Mouse (Mus musculus) heart, postnatal 0 days (tissue): ENCODE measurements around the gene Frmd8. TPM values are rescaled to one million over a fixed set of nuclear protein-coding genes. Genes with fewer than 3 reads are reported as not detected.

Experiments
- ATAC-seq: fragments of 200-750 bp; cut with Nextera tagmentation; 2 replicates; pipeline ENCODE4 v1.8.0; 2017; ENCODE audit warnings: low read depth, moderate number of reproducible peaks, moderate library complexity; ENCODE audit not compliant: insufficient read depth
- DNase-seq: peaks from one replicate; pipeline ENCODE4 v3.0.0-alpha.2; 2016; ENCODE audit warnings: low spot score
- H3K27ac ChIP-seq: fragments of 300-500 bp; sonication (generic); 2 replicates; pipeline ENCODE4 v1.5.1; 2014; ENCODE audit warnings: low read depth, mild to moderate bottlenecking
- H3K27me3 ChIP-seq: fragments of 300-500 bp; sonication (generic); 2 replicates; pipeline ENCODE4 v1.6.1; 2014; ENCODE audit warnings: low read length, mixed read lengths; ENCODE audit not compliant: control insufficient read depth, insufficient read depth
- H3K36me3 ChIP-seq: fragments of 300-500 bp; sonication (generic); replicated peaks from 2 replicates; pipeline ENCODE4 v1.6.1; 2014; ENCODE audit warnings: low read length, mixed read lengths; ENCODE audit not compliant: control insufficient read depth, insufficient read depth
- H3K4me1 ChIP-seq: fragments of 300-500 bp; sonication (generic); 2 replicates; pipeline ENCODE4 v1.6.1; 2014; ENCODE audit warnings: antibody characterized with exemption; ENCODE audit not compliant: control insufficient read depth, insufficient read depth
- H3K4me2 ChIP-seq: fragments of 300-500 bp; sonication (generic); 2 replicates; pipeline ENCODE4 v1.6.1; 2014; ENCODE audit warnings: low read depth, mild to moderate bottlenecking, low read length, moderate library complexity
- H3K4me3 ChIP-seq: fragments of 300-500 bp; sonication (generic); 2 replicates; pipeline ENCODE4 v1.5.1; 2014; ENCODE audit warnings: low read depth, low read length
- H3K9ac ChIP-seq: fragments of 300-500 bp; sonication (generic); replicated peaks from 2 replicates; pipeline ENCODE4 v1.6.1; 2014; ENCODE audit warnings: low read depth, low read length, mixed read lengths
- H3K9me3 ChIP-seq: fragments of 300-500 bp; sonication (generic); replicated peaks from 2 replicates; pipeline ENCODE4 v1.6.1; 2016; ENCODE audit warnings: low read length; ENCODE audit not compliant: control insufficient read depth
- CTCF ChIP-seq: IDR thresholded peaks from 2 replicates; pipeline ENCODE4 v1.5.1; 2016; ENCODE audit warnings: antibody characterized with exemption, control low read depth, low read depth
- EP300 ChIP-seq: IDR thresholded peaks from 2 replicates; pipeline ENCODE4 v1.6.1; 2016; ENCODE audit warnings: antibody characterized with exemption, low read depth
- WGBS: fragments of 180-500 bp; shearing (Covaris S2); extraction: QIAGEN DNeasy Blood & Tissue Kit; methylation state at CpG from one replicate; pipeline ENCODE4 v1.1.7; 2014; 5-methylcytosine and 5-hydroxymethylcytosine counted together
- polyA plus RNA-seq: library from polyadenylated mRNA; unstranded; fragments of >200 nt; fragmentation: Nextera tagmentation; extraction: Ambion mirVana; gene quantifications from 2 replicates; pipeline ENCODE4 v1.2.1, GENCODE M21; 2015
- total RNA-seq: library from RNA; depleted of rRNA; stranded (reverse); fragments of >200 nt; gene quantifications from 2 replicates; pipeline ENCODE4 v1.2.3, GENCODE M21; 2014; ENCODE audit warnings: low replicate concordance; rRNA removed

Gene Frmd8
- total and polyA plus RNA-seq, 2 experiments from 2014 or later, result 12.8 to 29.1 TPM

GRCm38 (mm10) chr19:5801432-5801964 is 73.6 kb downstream of the Frmd8 start:
- WGBS, result 0% methylated on average over 3 of the region's 3 CpGs
- peak overlapping the region; percentile 100 for H3K27ac ChIP-seq
- H3K4me3 ChIP-seq, result peak overlapping the region; percentile 90
- H3K36me3 ChIP-seq, result peaks cover 41% of the 10 kb centered on the region
- H3K9me3 ChIP-seq, result no peaks in the 10 kb centered on the region
- peaks cover 31% of the 10 kb centered on the region for H3K4me1 ChIP-seq
- peak overlapping the region; percentile 71 for H3K4me2 ChIP-seq
- H3K27me3 ChIP-seq, result no peaks in the 10 kb centered on the region
- DNase-seq (no peak), ATAC-seq (no peak)
- peak overlapping the region; percentile 100 for H3K9ac ChIP-seq
- TF ChIP-seq EP300 (peak; percentile 5; the same call in 1 of the 2 replicates), CTCF (no peak)

- peak overlapping the region; percentile 71 for H3K4me2 ChIP-seq
- H3K4me1 ChIP-seq, result peaks cover 24% of the 10 kb centered on the region
- H3K9me3 ChIP-seq, result no peaks in the 10 kb centered on the region
- peaks cover 48% of the 10 kb centered on the region for H3K36me3 ChIP-seq
- ATAC-seq (no peak), DNase-seq (peak; percentile 51)
- no peak for TF ChIP-seq CTCF
- no peak for TF ChIP-seq EP300
- H3K27ac ChIP-seq, result peak overlapping the region; percentile 100
- peak overlapping the region; percentile 100 for H3K9ac ChIP-seq
- peak overlapping the region; percentile 90 for H3K4me3 ChIP-seq
- no peaks in the 10 kb centered on the region for H3K27me3 ChIP-seq
- WGBS, result under 1% methylated on average over 19 of the region's 19 CpGs
Observed at GRCm38 (mm10) chr19:5800632-5801431, 74.2 kb downstream of the Frmd8 start.

GRCm38 (mm10) chr19:5800350-5800631 is 74.8 kb downstream of the Frmd8 start:
- H3K9me3 ChIP-seq, result no peaks in the 10 kb centered on the region
- no peak for TF ChIP-seq EP300
- no peak for TF ChIP-seq CTCF
- ATAC-seq (no peak), DNase-seq (peak; percentile 46)
- 2% methylated on average over 2 of the region's 2 CpGs for WGBS
- H3K4me1 ChIP-seq, result peaks cover 19% of the 10 kb centered on the region
- peak overlapping the region; percentile 100 for H3K9ac ChIP-seq
- H3K4me2 ChIP-seq, result peak overlapping the region; percentile 71
- H3K27me3 ChIP-seq, result no peaks in the 10 kb centered on the region
- H3K4me3 ChIP-seq, result peak overlapping the region; percentile 90
- peaks cover 53% of the 10 kb centered on the region for H3K36me3 ChIP-seq
- peak overlapping the region; percentile 100 for H3K27ac ChIP-seq

Other genes starting within 250 kb of the Frmd8 start
- gene Rela, start 237.8 kb downstream of the Frmd8 start, total RNA-seq, result 26.3 and 49.5 TPM in 2 replicates
- 22.9 and 23.6 TPM in 2 replicates for gene Rela, start 237.8 kb downstream of the Frmd8 start, polyA plus RNA-seq
- gene Sipa1, start 211.6 kb downstream of the Frmd8 start, total RNA-seq, result 33.2 and 37.8 TPM in 2 replicates
- 12.3 and 14.0 TPM in 2 replicates for gene Sipa1, start 211.6 kb downstream of the Frmd8 start, polyA plus RNA-seq
- 43.5 and 51.5 TPM in 2 replicates for gene Map3k11, start 186.5 kb downstream of the Frmd8 start, total RNA-seq
- 16.3 and 17.0 TPM in 2 replicates for gene Map3k11, start 186.5 kb downstream of the Frmd8 start, polyA plus RNA-seq
- 27.0 and 35.9 TPM in 2 replicates for gene Pcnx3, start 186.4 kb downstream of the Frmd8 start, total RNA-seq
- gene Pcnx3, start 186.4 kb downstream of the Frmd8 start, polyA plus RNA-seq, result 6.1 and 6.7 TPM in 2 replicates
- not detected in 2 replicates for gene Kcnk7, start 170.9 kb downstream of the Frmd8 start, total RNA-seq
- gene Kcnk7, start 170.9 kb downstream of the Frmd8 start, polyA plus RNA-seq, result 0.30 and 0.34 TPM in 2 replicates
- gene Ehbp1l1, start 149.0 kb downstream of the Frmd8 start, total RNA-seq, result 113 and 118 TPM in 2 replicates
- 86.5 and 111 TPM in 2 replicates for gene Ehbp1l1, start 149.0 kb downstream of the Frmd8 start, polyA plus RNA-seq
- gene Fam89b, start 145.6 kb downstream of the Frmd8 start, total RNA-seq, result 118 and 140 TPM in 2 replicates
- 74.8 and 76.6 TPM in 2 replicates for gene Fam89b, start 145.6 kb downstream of the Frmd8 start, polyA plus RNA-seq
- gene Ltbp3, start 134.4 kb downstream of the Frmd8 start, total RNA-seq, result 60.0 and 73.4 TPM in 2 replicates
- gene Ltbp3, start 134.4 kb downstream of the Frmd8 start, polyA plus RNA-seq, result 15.4 and 16.3 TPM in 2 replicates
- gene Scyl1, start 103.9 kb downstream of the Frmd8 start, total RNA-seq, result 78.0 and 82.4 TPM in 2 replicates
- 46.1 and 47.1 TPM in 2 replicates for gene Scyl1, start 103.9 kb downstream of the Frmd8 start, polyA plus RNA-seq
- 3.1 and 4.8 TPM in 2 replicates for gene Slc25a45, start 2.5 kb upstream of the Frmd8 start, total RNA-seq
- 2.8 and 2.9 TPM in 2 replicates for gene Slc25a45, start 2.5 kb upstream of the Frmd8 start, polyA plus RNA-seq
- 0.81 and 3.3 TPM in 2 replicates for gene Tigd3, start 18.9 kb upstream of the Frmd8 start, total RNA-seq
- gene Tigd3, start 18.9 kb upstream of the Frmd8 start, polyA plus RNA-seq, result 0.85 and 0.91 TPM in 2 replicates
- gene Dpf2, start 37.7 kb upstream of the Frmd8 start, total RNA-seq, result 57.8 and 91.8 TPM in 2 replicates
- 60.5 and 61.4 TPM in 2 replicates for gene Dpf2, start 37.7 kb upstream of the Frmd8 start, polyA plus RNA-seq
- gene Cdc42ep2, start 49.5 kb upstream of the Frmd8 start, total RNA-seq, result 15.7 and 17.4 TPM in 2 replicates
- gene Cdc42ep2, start 49.5 kb upstream of the Frmd8 start, polyA plus RNA-seq, result 8.8 and 9.5 TPM in 2 replicates
- 44.7 and 64.3 TPM in 2 replicates for gene Pola2, start 88.9 kb upstream of the Frmd8 start, total RNA-seq
- 32.7 and 34.1 TPM in 2 replicates for gene Pola2, start 88.9 kb upstream of the Frmd8 start, polyA plus RNA-seq
- gene Slc22a20, start 110.9 kb upstream of the Frmd8 start, total RNA-seq, result not detected in 2 replicates
- not detected in 2 replicates for gene Slc22a20, start 110.9 kb upstream of the Frmd8 start, polyA plus RNA-seq
- 18.9 and 19.3 TPM in 2 replicates for gene Capn1, start 140.6 kb upstream of the Frmd8 start, total RNA-seq
- 4.9 and 5.3 TPM in 2 replicates for gene Capn1, start 140.6 kb upstream of the Frmd8 start, polyA plus RNA-seq
- 12.0 and 16.0 TPM in 2 replicates for gene Syvn1, start 171.3 kb upstream of the Frmd8 start, total RNA-seq
- 9.2 and 10.2 TPM in 2 replicates for gene Syvn1, start 171.3 kb upstream of the Frmd8 start, polyA plus RNA-seq
- gene Mrpl49, start 182.5 kb upstream of the Frmd8 start, total RNA-seq, result 18.7 and 37.1 TPM in 2 replicates
- gene Mrpl49, start 182.5 kb upstream of the Frmd8 start, polyA plus RNA-seq, result 49.7 and 53.5 TPM in 2 replicates
- gene Fau, start 182.6 kb upstream of the Frmd8 start, total RNA-seq, result 562 and 833 TPM in 2 replicates
- gene Fau, start 182.6 kb upstream of the Frmd8 start, polyA plus RNA-seq, result 484 and 508 TPM in 2 replicates
- gene Znhit2, start 185.9 kb upstream of the Frmd8 start, total RNA-seq, result 46.7 and 58.4 TPM in 2 replicates
- 21.4 and 22.7 TPM in 2 replicates for gene Znhit2, start 185.9 kb upstream of the Frmd8 start, polyA plus RNA-seq
- gene Tm7sf2, start 193.1 kb upstream of the Frmd8 start, total RNA-seq, result 13.1 and 14.4 TPM in 2 replicates
- gene Tm7sf2, start 193.1 kb upstream of the Frmd8 start, polyA plus RNA-seq, result 3.2 and 3.3 TPM in 2 replicates
- gene Vps51, start 202.0 kb upstream of the Frmd8 start, total RNA-seq, result 55.2 and 59.7 TPM in 2 replicates
- 32.5 and 35.8 TPM in 2 replicates for gene Vps51, start 202.0 kb upstream of the Frmd8 start, polyA plus RNA-seq
- not detected in 2 replicates for gene Tmem262, start 204.8 kb upstream of the Frmd8 start, total RNA-seq
- not detected in 2 replicates for gene Tmem262, start 204.8 kb upstream of the Frmd8 start, polyA plus RNA-seq
- gene Gm28374, start 207.0 kb upstream of the Frmd8 start, total RNA-seq, result not detected in 2 replicates
- 0.72 and 0.99 TPM in 2 replicates for gene Gm28374, start 207.0 kb upstream of the Frmd8 start, polyA plus RNA-seq
- gene Zfpl1, start 209.7 kb upstream of the Frmd8 start, total RNA-seq, result 50.8 and 55.5 TPM in 2 replicates
- gene Zfpl1, start 209.7 kb upstream of the Frmd8 start, polyA plus RNA-seq, result 36.1 and 37.5 TPM in 2 replicates
- gene Cdca5, start 209.7 kb upstream of the Frmd8 start, total RNA-seq, result 2.2 and 6.8 TPM in 2 replicates
- gene Cdca5, start 209.7 kb upstream of the Frmd8 start, polyA plus RNA-seq, result 5.7 and 6.4 TPM in 2 replicates
- not detected in 2 replicates for gene AC131692.1, start 219.1 kb upstream of the Frmd8 start, total RNA-seq
- not detected in 2 replicates for gene AC131692.1, start 219.1 kb upstream of the Frmd8 start, polyA plus RNA-seq
- gene Naaladl1, start 230.5 kb upstream of the Frmd8 start, total RNA-seq, result not detected in 2 replicates
- 0.07 TPM in 1 of 2 replicates, not detected in the other for gene Naaladl1, start 230.5 kb upstream of the Frmd8 start, polyA plus RNA-seq
- 46.5 and 48.8 TPM in 2 replicates for gene Sac3d1, start 243.4 kb upstream of the Frmd8 start, total RNA-seq
- 25.1 and 25.8 TPM in 2 replicates for gene Sac3d1, start 243.4 kb upstream of the Frmd8 start, polyA plus RNA-seq